Mouse (Mus musculus) bone marrow, adult 2 months (tissue): ENCODE data around the gene Olfr1214.

Experiments used
- CTCF ChIP-seq: fragments of 200-500 bp; IDR thresholded peaks from 2 replicates; pipeline ENCODE4 v1.5.1; 2011; ENCODE audit warnings: low read length, control low read depth; ENCODE audit not compliant: control insufficient read depth, insufficient read depth
- POLR2A ChIP-seq: fragments of 200-500 bp; IDR thresholded peaks from 2 replicates; pipeline ENCODE4 v1.6.1; 2011; ENCODE audit warnings: low read depth, mild to moderate bottlenecking, control low read depth, low read length, borderline replicate concordance; ENCODE audit not compliant: control insufficient read depth

- no peak for TF ChIP-seq CTCF
- TF ChIP-seq POLR2A: no peak
Measured at GRCm38 (mm10) chr2:88938011-88938410, 54.4 kb downstream of the Olfr1214 start, which contains the start of gene Olfr1211.
